Mouse (Mus musculus) midbrain, embryonic 11.5 days (tissue): ENCODE data around the gene Lman1l. TPM values are rescaled to one million over a fixed set of nuclear protein-coding genes. Genes with fewer than 3 reads are reported as not detected.

Source experiments
- ATAC-seq: fragments of 200-750 bp; cut with Nextera tagmentation; 2 replicates; pipeline ENCODE4 v1.8.0; 2017; ENCODE audit warnings: moderate TSS enrichment, moderate library complexity; ENCODE audit not compliant: low FRiP score
- DNase-seq: peaks from one replicate; pipeline ENCODE4 v3.0.0; 2015; ENCODE audit warnings: low spot score; ENCODE audit errors: missing footprints
- H3K27ac ChIP-seq: fragments of 300-500 bp; sonication (generic); 2 replicates; pipeline ENCODE4 v1.5.1; 2014; ENCODE audit warnings: low read depth, low read length
- H3K27me3 ChIP-seq: fragments of 300-500 bp; sonication (generic); 2 replicates; pipeline ENCODE4 v1.6.1; 2014; ENCODE audit warnings: mild to moderate bottlenecking, low read length, moderate library complexity, mixed read lengths; ENCODE audit not compliant: control insufficient read depth, insufficient read depth
- H3K36me3 ChIP-seq: fragments of 300-500 bp; sonication (generic); 2 replicates; pipeline ENCODE4 v1.6.1; 2014; ENCODE audit warnings: mild to moderate bottlenecking, low read length, moderate library complexity, mixed read lengths; ENCODE audit not compliant: control insufficient read depth, insufficient read depth
- H3K4me1 ChIP-seq: fragments of 300-500 bp; sonication (generic); 2 replicates; pipeline ENCODE4 v1.6.1; 2014; ENCODE audit warnings: low read length; ENCODE audit not compliant: control insufficient read depth, insufficient read depth
- H3K4me2 ChIP-seq: fragments of 300-500 bp; sonication (generic); 2 replicates; pipeline ENCODE4 v1.6.1; 2014; ENCODE audit warnings: mild to moderate bottlenecking, moderate library complexity
- H3K4me3 ChIP-seq: fragments of 300-500 bp; sonication (generic); 2 replicates; pipeline ENCODE4 v1.5.1; 2014; ENCODE audit warnings: low read depth, low read length
- H3K9ac ChIP-seq: fragments of 300-500 bp; sonication (generic); 2 replicates; pipeline ENCODE4 v1.6.1; 2014; ENCODE audit warnings: low read length
- H3K9me3 ChIP-seq: fragments of 300-500 bp; sonication (generic); 2 replicates; pipeline ENCODE4 v1.6.1; 2016; ENCODE audit warnings: low read length; ENCODE audit not compliant: control insufficient read depth
- WGBS: fragments of 180-500 bp; shearing (Covaris S2); extraction: QIAGEN DNeasy Blood & Tissue Kit; methylation state at CpG from one replicate; pipeline ENCODE4 v1.1.7; 2014; 5-methylcytosine and 5-hydroxymethylcytosine counted together
- polyA plus RNA-seq: library from polyadenylated mRNA; unstranded; fragments of >200 nt; fragmentation: Nextera tagmentation; extraction: Ambion mirVana; gene quantifications from 2 replicates; pipeline ENCODE4 v1.2.1, GENCODE M21; 2014

Lman1l gene
- polyA plus RNA-seq, 1 experiment from 2014 or later, result 0.08 TPM

- Histone ChIP-seq H3K4me1 (peaks cover 8% of the 10 kb centered on the region), H3K4me3 (peak overlapping the region; percentile 74), H3K27ac (no peak overlapping the region), H3K4me2 (peak overlapping the region; percentile 81), H3K27me3 (no peaks in the 10 kb centered on the region), H3K36me3 (no peaks in the 10 kb centered on the region), H3K9ac (peak overlapping the region; percentile 79; the same call in 1 of the 2 replicates), H3K9me3 (no peaks in the 10 kb centered on the region)
- no peak for ATAC-seq
- no peak for DNase-seq
- 85% methylated on average over 13 of the region's 13 CpGs for WGBS
Observed at GRCm38 (mm10) chr9:57561711-57562099, 58.9 kb downstream of the Lman1l start.

- Histone ChIP-seq H3K9me3 (no peaks in the 10 kb centered on the region), H3K27me3 (no peaks in the 10 kb centered on the region), H3K9ac (peak within 1 kb of the TSS; percentile 79), H3K4me1 (peaks cover 8% of the 10 kb centered on the region), H3K4me2 (peak within 1 kb of the TSS; percentile 81), H3K4me3 (peak within 1 kb of the TSS; percentile 74), H3K27ac (peak within 1 kb of the TSS; percentile 42; the same call in 1 of the 2 replicates), H3K36me3 (no peaks in the 10 kb centered on the region)
- ATAC-seq (peak; percentile 100), DNase-seq (peak; percentile 99)
- WGBS, result 1% methylated on average over 37 of the region's 37 CpGs
Observed at GRCm38 (mm10) chr9:57560861-57561710, 59.5 kb downstream of the Lman1l start, which contains the start of gene Scamp2. Gene Scamp2 (plus strand): TSS chr9:57560943.

GRCm38 (mm10) chr9:57560263-57560662 lies 60.3 kb downstream of the Lman1l start:
- peak overlapping the region; percentile 79 for H3K9ac ChIP-seq
- peaks cover 8% of the 10 kb centered on the region for H3K4me1 ChIP-seq
- no peaks in the 10 kb centered on the region for H3K36me3 ChIP-seq
- H3K27me3 ChIP-seq, result no peaks in the 10 kb centered on the region
- no peaks in the 10 kb centered on the region for H3K9me3 ChIP-seq
- 30% methylated on average over 7 of the region's 7 CpGs for WGBS
- no peak for DNase-seq
- H3K27ac ChIP-seq, result peak overlapping the region; percentile 42; the same call in 1 of the 2 replicates
- no peak for ATAC-seq
- peak overlapping the region; percentile 74 for H3K4me3 ChIP-seq
- peak overlapping the region; percentile 81 for H3K4me2 ChIP-seq

DNA sequence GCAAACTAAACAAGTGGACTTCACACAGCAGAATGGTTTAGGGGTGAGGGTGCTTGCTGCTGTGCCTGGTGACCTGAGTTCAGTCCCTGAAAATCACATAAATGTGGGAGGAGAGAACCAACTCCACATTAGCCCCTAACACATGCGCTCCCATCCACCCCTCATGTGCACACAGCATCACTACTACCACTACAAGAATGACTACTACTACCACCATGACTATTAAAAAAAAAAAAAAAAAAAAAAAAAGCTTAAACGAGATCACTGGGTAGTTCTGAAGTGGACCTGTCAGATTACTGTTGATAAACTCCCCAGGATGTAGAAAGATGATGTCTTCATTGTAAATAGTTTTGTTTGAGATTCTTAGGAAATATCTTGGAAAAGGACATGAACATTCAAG lies 61.0 kb downstream of the Lman1l start:
- Histone ChIP-seq H3K4me1 (peaks cover 8% of the 10 kb centered on the region), H3K27me3 (no peaks in the 10 kb centered on the region), H3K4me2 (no peak overlapping the region), H3K4me3 (no peak overlapping the region), H3K27ac (no peak overlapping the region), H3K36me3 (no peaks in the 10 kb centered on the region), H3K9me3 (no peaks in the 10 kb centered on the region), H3K9ac (no peak overlapping the region)
- DNase-seq (no peak), ATAC-seq (no peak)
- WGBS, result 79% methylated on average over 2 of the region's 2 CpGs

DNA sequence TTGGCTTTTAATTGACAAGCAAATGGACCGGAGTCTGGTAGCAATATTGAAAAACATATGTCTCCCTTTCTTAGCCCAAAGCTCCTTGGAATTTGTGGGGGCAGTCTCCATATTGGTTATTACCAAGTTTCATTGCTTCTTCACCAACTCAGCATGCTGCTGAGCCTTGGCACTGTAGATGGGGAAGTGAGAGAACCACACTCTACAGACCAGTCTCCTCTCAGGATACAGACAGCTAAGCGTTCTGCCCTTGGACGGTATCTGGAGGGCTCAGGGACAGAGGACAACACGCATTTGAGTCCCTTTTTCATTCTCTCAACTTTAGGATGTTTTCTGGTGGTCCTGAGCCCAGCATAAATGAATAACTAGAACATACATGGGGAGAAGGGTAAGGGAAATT lies 61.9 kb downstream of the Lman1l start:
- Histone ChIP-seq H3K4me1 (peaks cover 8% of the 10 kb centered on the region), H3K9me3 (no peaks in the 10 kb centered on the region), H3K9ac (no peak overlapping the region), H3K27me3 (no peaks in the 10 kb centered on the region), H3K36me3 (no peaks in the 10 kb centered on the region), H3K4me2 (no peak overlapping the region), H3K27ac (no peak overlapping the region), H3K4me3 (no peak overlapping the region)
- DNase-seq, result no peak
- no peak for ATAC-seq
- WGBS, result 81% methylated on average over 4 of the region's 4 CpGs

DNA sequence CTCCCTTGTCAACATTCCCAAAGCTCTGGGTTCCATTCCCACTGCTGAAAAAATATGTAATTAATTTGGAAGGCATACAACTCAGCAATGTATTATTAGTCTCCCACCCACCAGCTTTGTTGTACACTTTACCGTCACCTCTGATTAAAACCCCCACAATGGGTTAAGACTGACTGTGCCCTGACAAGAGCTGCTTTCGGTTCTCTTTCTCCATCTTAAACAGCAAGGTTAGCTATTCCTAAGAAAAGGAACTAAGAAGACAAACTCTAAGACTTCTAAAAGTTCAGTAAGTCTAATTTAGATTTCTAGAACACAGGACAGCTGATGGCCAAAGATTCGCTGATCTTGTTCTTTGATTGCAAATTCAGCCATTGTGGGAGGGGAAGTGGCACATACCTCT lies 63.4 kb downstream of the Lman1l start:
- Histone ChIP-seq H3K4me3 (no peak overlapping the region), H3K9me3 (no peaks in the 10 kb centered on the region), H3K36me3 (no peaks in the 10 kb centered on the region), H3K4me2 (no peak overlapping the region), H3K4me1 (peaks cover 8% of the 10 kb centered on the region), H3K9ac (no peak overlapping the region), H3K27me3 (no peaks in the 10 kb centered on the region), H3K27ac (no peak overlapping the region)
- ATAC-seq, result no peak
- DNase-seq, result no peak
- WGBS, result 68% methylated on average over 3 of the region's 3 CpGs

Other genes starting within 250 kb of the Lman1l start
- 18.6 and 22.9 TPM in 2 replicates for gene Ppcdc, start 180.7 kb downstream of the Lman1l start, polyA plus RNA-seq
- gene Scamp5, start 152.7 kb downstream of the Lman1l start, polyA plus RNA-seq, result 17.6 and 17.7 TPM in 2 replicates
- 12.8 and 14.1 TPM in 2 replicates for gene Rpp25, start 116.7 kb downstream of the Lman1l start, polyA plus RNA-seq
- gene Cox5a, start 99.5 kb downstream of the Lman1l start, polyA plus RNA-seq, result 730 and 739 TPM in 2 replicates
- 16.0 and 16.1 TPM in 2 replicates for gene Fam219b, start 83.2 kb downstream of the Lman1l start, polyA plus RNA-seq
- 49.8 and 54.0 TPM in 2 replicates for gene Mpi, start 68.0 kb downstream of the Lman1l start, polyA plus RNA-seq
- 58.2 and 62.6 TPM in 2 replicates for gene Scamp2, start 59.8 kb downstream of the Lman1l start, polyA plus RNA-seq
- 7.3 and 8.1 TPM in 2 replicates for gene Ulk3, start 31.3 kb downstream of the Lman1l start, polyA plus RNA-seq
- gene Cplx3, start 14.5 kb downstream of the Lman1l start, polyA plus RNA-seq, result 3.0 and 3.1 TPM in 2 replicates
- 29.2 and 32.3 TPM in 2 replicates for gene Csk, start 32.9 kb upstream of the Lman1l start, polyA plus RNA-seq
- not detected in 2 replicates for gene Cyp1a2, start 62.9 kb upstream of the Lman1l start, polyA plus RNA-seq
- not detected in 2 replicates for gene Cyp1a1, start 67.2 kb upstream of the Lman1l start, polyA plus RNA-seq
- 27.7 and 30.0 TPM in 2 replicates for gene Edc3, start 87.8 kb upstream of the Lman1l start, polyA plus RNA-seq
- 84.2 and 91.6 TPM in 2 replicates for gene Clk3, start 145.1 kb upstream of the Lman1l start, polyA plus RNA-seq
- gene Arid3b, start 216.0 kb upstream of the Lman1l start, polyA plus RNA-seq, result 22.0 and 25.7 TPM in 2 replicates